Mouse (Mus musculus): ENCODE data around the gene Casq2.

Gene Casq2

DNA sequence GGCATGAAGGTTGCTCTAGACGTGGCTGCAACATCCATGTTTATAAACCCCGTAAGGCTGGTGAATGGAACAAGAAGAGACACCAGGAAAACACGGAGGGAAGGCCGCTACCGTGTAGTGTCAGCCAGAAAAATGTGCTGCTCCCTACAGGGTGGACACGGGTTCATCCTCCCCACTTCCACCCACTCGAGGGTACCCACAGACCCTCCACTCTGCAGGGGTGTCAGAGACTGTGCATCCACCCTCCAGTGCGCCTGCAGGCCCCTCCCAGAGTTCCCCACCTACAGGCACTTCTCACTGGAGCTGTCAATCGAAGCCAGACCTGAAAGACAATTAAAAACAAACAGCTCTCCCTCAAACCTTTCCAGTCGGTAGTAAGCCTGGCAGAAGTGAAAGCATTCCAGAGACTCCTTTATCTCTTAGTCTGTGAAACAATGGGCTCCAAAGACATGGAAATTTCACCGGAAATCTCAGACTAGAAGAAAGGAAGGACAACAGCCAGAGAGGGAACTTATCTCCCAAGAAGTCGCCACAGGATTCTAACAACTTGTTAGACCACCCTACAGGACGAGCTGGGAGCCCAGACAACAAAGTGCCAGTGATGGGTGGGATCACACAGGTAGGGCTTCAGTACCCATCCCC lies 2.5 kb upstream of the Casq2 start:
- DNase-seq (ENCODE audit: low spot score): no peak

DNA sequence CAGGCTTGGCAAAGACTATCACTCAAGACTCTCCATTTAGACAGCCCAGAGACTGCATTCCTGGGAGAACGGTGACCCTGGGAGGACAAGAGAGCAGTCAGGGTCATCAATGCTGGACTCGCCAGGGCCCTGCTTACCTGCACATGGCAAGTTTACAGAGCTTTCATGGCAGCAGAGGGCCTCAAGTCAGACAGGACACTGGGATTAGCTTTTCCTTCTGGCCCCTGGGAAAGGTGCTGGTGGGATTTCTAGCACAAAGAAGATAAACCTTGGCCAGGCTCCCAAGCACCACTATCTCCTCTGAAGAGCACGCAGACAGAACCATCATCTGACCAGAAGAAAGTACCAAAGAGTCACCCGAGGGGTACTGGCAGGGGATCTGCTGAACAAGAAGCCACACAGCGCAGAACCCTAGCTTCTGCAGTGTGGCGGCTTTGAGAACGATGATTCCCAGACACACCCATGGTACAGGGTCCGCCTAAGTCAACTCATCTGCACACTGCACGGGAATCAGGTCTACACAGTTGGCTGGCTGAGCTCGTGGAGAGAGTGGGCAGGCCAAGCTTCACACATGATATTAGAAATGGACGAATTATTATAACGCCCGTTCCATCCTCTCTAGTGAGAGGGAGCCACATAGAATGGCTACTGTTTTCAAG lies 1.3 kb upstream of the Casq2 start:
- no peak for DNase-seq (ENCODE audit: low spot score)

DNA sequence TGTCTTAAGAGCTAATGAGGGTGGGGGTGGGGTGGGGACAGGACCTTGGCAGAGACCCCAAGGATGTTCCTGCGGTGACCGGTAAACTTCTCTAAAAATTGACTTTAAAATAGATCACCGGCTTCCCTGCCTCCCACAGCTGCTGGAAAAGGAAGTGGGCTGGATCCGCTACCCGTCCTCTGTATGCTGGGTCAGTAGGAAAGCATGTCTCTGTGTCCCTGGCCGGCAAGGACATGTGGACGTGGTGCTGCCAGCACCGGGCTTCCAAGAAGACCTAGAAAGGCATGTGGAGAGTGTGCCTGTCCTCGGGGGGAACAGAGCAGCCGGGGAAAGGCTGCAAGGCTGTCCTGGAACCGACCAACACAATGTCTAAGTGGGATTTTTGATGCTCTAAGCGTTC lies 496 bp upstream of the Casq2 start:
- no peak for DNase-seq (ENCODE audit: low spot score)

DNA sequence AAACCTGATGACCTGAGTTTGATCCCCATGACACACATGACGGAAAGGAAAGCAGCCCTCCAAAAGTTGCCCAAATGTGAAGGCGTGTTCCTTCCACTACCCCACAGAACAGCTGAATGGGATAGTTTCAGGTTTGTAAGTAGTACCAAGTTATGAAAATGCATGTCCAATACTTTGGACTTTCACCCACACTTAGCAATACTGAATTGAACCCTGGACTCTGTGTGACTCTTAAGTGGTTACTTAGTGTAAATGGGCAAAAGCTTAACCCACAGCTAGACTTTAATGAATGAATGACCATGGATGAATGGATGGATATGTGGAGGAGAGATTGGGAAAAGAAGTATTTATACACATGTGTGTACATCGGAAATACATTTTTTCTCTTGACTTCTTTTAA lies 8.6 kb downstream of the Casq2 start:
- no peak for DNase-seq (ENCODE audit: low spot score)

DNA sequence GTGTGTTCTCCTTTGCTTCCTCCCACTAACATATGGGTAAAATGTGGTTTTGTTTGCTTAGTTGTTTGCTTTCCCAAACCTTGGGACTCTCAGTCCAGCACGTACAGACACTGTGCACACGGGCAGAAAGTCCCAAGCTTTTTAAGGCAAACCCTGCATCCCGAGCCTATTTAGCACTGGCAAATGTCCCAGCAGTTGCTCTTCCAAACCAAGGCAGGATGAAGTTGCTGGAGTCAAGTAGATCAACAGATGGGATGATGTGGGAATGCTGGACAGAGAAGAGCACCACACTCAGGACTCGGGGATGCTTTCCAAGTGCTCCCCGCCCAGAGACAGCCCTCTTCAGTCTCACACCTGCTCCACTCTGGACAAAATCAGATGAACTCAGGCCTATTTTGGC lies 9.2 kb downstream of the Casq2 start:
- DNase-seq (ENCODE audit: low spot score): no peak

DNA sequence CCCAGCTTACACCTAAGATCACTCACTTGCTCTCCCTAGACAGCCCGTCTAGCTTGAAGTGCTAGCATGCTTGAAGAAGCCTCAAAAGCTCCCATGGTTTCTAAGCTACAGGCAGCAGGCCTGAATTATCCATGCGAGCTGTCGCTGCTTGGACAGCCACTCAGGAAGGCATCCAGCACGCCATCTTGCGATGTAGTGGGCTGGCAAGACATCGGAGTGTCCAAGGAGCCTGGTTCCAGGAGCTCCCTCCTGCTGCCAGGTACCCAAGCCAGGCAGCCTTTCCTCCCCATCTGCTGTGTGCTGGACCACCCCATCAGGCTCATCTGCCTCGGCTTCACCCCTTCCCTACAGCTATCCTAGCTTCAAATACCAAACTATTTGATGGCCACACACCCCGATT lies 10.2 kb downstream of the Casq2 start:
- no peak for DNase-seq (ENCODE audit: low spot score)

DNA sequence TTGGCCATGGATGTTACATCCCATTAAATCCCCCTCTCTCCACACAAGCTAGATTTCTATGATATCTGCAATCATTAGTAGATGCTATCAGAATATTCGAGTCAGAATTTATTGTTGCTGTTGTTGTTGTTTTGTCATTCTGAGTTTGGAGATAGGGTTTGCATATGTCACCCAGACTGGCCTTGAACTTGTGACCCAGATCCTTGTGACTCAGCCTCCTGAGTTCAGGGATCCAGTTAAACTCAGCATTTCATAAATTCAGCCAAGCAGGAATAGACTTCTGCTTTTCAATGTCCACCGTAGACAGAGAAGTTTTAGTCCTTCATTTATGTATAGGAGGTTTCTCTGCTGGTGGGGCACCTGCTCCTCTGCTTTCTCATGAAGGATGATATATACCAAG lies 10.8 kb downstream of the Casq2 start:
- DNase-seq (ENCODE audit: low spot score): no peak

DNA sequence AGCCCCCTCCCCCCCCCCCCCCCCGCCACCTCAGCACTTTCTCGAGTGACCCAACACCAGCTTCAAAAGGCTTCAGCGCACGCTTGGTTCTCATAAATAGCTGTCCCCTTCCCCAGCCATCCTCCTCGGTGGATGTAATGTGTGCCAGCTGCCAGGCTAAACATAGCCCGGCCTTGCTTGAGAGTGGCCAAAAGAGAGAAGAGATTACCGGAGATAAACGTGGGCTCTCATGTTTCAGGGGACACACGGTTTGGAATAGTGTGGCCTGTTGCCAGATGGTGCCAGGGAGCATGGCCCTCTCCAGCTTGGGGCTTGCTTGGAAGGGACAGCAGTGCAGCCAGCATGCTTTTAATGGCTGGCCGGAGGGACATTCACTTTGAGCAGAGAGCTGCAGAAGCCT lies 13.0 kb downstream of the Casq2 start:
- no peak for DNase-seq (ENCODE audit: low spot score)

DNA sequence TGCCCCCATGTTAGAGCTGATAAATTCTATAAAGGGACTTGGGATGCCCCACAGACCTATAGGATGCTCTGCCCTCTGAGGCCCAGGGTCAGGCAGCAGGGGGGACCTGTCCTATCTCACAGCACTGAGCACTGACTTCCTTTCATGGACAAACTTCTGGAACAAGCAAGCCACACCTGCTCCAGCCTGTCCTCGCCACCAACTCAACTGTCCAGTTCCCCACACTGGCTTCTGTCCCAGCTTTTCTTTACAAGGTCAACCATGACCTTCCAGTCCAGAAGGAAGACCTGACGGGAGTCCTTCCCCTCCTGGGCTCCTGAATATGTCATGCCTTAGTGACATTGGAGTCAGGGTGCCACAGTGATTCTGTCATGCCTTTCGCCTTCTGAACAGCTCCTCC lies 13.6 kb downstream of the Casq2 start:
- DNase-seq (ENCODE audit: low spot score): no peak

DNA sequence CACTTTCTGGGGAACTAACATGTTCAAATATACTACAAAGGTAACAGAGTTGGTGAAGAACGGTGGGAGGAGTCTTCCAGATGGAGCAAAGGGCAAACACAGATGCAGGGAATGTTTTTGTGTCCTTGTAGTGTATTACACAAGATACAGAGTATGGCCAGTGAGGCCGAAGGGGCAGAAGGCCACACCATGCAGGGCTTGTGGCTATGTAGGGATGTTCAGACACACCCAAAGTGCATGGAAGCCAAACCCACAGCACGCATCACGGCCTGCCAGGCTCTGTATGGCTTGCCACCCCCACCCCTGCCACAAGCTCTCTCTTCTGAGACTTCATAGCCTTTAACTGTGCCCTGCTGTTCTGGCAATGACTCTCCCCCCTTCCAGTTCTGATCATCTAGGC lies 15.2 kb downstream of the Casq2 start:
- DNase-seq (ENCODE audit: low spot score): no peak

DNA sequence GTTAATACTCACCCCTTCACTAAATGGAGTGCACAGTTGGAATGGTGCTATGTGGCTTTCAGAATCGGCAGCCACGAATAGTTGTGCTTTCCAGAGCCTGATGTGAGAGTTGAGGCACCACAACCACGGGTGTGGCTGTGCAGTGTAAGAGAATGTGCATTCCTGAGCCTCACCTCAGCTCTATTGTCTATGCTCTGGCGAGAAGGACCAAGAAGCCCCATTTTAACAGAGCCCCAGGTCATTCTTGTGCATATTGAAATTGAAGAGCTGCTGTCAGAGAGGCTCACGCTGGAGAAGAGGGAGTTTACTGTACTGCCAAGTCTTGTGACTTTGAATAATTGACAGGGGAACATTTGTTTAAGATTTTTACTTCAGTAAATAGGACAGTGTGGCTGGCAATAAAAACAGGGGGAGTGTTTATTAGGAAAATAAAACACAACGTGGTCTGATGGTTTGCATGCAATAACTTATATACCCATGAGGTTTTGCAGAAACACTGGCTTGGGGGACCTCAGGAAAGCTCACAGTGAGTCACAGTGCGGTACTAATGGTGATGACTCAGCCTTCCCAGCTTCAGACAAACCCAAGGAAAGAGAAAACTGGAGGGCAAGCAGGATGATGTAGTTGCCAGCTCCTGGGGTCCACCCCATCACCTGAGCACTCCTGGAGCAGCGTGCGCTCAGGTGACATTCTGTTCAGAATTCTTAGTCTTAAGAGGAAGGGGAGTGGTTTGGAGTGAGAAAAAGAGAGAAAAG lies 17.8 kb downstream of the Casq2 start:
- no peak for DNase-seq (ENCODE audit: low spot score)

DNA sequence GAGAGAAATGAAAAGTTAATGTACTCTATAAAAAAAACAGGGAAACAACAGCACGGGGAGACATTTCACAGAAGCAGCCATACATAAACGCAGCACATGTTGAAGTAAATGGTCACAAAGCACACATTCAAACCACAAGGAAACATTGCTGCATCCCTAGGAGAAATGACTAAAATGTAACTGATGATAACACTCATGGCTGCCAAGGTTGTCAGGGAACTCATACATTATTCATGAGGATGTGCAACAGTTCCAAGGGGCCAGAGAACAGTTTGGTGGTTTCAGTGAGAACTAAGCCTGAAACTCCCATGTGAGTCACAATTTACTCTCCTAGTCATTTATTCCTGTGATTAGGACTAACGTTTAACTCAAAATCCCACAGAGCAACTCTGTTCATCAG lies 22.0 kb downstream of the Casq2 start:
- no peak for DNase-seq (ENCODE audit: low spot score)

DNA sequence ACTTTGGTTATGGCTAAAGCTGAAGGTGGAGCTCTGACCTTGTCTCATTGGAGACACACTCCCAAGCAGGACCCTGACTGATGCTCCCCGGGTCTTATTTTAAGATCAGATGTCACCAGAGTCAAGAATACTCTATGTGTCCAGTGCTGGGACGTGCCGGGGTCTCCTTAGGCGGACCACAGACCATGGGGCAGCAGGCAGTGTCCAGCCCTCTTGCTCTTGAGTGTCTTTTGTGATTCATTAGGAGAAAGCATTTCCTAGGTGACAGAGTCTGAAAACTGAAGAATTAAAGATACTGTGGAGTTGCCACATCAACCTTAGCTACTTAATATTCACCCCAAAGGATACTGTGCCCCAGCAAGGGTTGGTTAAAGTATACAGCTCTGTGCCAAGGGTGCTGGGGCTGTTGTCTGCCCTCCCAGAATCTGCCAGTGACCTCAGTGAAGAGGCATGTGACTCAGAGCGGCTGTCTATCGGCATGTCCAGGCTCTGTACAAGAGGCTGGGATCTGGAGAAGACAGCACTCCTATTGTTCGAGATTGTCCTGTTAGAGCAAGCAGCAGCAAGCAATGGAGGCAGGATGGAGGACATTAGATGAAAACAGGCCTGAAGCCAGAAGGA lies 25.9 kb downstream of the Casq2 start:
- DNase-seq (ENCODE audit: low spot score): no peak

DNA sequence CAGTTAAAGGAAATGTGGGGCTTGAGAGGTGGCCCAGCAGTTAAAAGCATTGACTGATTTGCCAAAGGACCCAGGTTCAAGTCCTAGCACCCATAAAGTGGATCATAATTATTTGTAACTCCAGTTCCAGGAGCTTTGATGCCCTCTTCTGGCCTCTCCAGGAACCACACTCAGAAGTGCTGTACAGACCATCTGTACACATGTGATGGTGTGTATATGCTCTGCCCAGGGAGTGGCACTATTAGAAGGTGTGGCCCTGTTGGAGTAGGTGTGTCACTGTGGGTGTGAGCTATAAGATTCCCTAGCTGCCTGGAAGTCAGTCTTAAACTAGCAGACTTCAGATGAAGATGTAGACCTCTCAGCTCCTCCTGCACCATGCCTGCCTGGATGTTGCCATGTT lies 34.7 kb downstream of the Casq2 start:
- DNase-seq (ENCODE audit: low spot score): no peak

DNA sequence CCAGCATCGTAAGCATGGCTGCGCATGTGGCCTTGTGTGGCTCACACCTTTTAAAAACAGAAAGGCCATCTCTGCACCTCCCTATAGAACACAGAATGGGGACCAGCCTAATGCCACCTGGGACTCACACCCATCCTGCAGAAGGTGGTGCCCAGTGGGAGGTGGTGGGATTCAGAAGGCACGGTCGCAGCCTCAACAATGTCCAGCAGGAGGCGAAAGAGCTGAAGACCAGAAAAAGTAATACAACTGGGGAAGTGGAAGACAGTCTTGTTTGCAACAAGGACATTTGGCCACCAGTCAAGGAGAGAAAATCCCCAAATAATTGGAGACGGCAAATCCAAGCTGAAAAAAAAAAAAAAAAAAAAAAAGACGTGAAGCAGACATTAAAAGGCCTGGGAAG lies 35.8 kb downstream of the Casq2 start:
- DNase-seq (ENCODE audit: low spot score): no peak

DNA sequence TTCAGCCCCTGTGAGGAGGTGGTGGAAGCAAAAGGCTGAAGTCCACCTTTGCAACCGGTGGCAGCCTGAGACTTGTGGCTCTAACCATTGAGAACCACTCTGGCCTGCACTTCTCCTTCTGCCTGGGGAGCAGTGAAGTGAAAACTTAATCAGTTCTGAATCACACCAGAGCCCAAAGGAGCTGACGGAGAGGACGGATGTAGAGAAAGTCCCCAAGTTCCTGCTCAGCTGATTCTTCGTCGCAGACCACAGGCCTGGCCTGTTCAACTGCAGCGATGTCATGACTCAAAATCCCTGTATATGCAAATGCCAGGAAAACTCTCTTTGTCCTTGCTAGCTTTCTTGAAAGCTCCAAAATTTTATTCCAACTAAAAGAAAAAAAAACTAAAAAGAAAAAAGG lies 37.4 kb downstream of the Casq2 start:
- DNase-seq (ENCODE audit: low spot score): no peak

DNA sequence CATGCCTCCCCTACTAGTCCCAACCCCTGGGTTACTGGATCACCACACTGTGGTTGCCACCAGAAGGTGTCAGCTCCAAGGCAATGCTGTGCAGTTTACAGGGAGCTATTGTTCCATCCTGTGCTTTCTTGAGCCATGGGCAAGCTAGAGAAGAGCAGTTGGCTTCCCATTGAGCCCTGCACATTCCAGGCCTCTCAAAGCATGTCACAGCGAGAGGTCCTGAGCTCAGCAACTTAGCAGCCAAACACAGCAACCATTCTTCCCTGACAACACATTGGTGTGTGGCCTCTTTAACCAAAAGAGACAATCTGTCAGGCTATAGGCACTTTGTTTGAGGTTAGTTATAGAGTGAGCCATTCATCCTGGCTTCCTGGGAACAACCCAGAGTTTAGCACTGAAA lies 39.3 kb downstream of the Casq2 start:
- DNase-seq (ENCODE audit: low spot score): no peak

DNA sequence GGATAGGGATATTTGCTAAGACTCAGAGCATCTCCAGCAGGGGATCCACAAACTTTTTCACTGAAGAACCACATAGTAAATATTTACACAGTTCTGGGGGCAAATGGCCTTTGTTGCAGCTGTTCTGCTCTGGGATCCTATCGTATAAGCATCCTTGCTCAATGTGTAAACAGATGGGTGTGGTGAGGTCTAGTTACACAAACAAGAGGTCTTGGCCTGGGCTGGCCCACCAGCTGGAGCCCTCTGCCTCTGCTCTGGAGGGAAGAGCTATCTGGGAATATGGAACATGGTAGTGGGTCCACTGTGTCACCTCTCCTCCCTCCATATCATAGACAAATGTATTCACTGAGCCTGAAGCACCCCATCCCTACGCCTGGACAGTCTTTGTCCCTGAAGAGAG lies 40.9 kb downstream of the Casq2 start:
- DNase-seq (ENCODE audit: low spot score): peak; percentile 34

DNA sequence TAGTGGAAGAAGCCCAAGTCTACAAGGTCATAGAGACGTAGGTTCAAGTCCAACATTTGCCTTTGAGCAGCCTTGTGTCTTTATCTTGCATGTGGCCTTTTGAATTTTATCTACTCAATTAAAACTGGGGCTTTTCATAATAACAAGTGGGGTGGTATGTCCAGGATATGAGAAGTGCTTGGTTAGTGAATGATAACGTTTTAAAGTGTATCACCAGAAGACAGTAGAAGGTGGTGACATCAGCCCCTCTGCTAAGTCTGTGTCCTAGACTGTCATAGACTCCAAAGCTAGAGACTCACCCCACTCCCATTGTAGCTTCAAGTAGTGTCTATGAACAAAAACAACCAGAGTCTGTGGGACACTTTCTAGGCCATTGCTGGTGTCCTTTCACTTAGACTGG lies 42.0 kb downstream of the Casq2 start:
- no peak for DNase-seq (ENCODE audit: low spot score)

DNA sequence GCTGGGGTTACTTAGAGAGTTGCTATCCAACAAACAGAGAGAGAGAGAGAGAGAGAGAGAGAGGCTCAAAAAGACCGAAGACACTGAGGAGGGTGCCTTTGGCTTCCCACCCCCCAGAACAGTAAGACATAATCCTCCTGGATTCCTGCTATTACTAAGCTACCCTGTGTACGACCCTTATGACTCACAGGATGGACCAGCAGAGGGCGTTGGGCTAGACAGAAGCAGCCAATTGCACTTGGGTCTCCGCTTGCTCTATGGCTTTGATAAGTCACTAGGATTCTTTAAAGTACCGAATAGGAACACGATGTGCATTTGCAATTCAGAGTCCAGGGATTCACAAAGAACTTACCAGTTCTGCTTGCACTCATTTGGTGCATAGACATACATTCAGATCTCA lies 44.3 kb downstream of the Casq2 start:
- no peak for DNase-seq (ENCODE audit: low spot score)

DNA sequence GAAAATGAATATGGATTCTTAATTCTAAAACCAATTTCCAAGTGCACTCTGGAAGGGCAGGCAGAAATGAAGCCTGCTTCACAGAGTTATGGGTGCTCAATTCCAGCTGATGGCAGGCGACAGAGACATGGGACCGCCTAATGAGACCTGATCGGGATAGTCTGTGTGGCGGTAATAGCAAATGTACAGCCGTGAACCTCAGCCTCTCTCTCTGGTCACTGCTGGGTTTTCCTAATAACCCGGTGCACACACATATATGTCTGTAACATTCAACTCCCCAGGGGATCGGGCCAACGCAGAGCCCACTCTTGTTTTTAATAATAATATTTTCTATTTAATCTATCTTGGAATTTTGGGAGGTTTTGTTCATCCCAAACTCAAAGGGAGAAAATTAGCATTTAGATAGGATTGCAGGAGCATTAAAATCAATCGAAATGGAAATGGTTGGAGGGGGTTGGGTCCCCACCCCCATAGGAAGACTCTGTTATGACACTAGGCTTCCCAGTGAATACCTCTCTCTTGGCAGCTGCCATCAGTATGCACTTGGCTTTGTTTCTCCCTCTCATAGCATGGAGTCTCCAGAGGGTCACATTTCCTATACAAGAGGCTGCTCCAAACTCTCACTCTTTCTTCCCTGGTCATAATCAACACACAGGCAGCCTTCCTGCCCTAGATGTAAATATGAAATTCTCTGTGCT lies 45.6 kb downstream of the Casq2 start:
- DNase-seq (ENCODE audit: low spot score): no peak

DNA sequence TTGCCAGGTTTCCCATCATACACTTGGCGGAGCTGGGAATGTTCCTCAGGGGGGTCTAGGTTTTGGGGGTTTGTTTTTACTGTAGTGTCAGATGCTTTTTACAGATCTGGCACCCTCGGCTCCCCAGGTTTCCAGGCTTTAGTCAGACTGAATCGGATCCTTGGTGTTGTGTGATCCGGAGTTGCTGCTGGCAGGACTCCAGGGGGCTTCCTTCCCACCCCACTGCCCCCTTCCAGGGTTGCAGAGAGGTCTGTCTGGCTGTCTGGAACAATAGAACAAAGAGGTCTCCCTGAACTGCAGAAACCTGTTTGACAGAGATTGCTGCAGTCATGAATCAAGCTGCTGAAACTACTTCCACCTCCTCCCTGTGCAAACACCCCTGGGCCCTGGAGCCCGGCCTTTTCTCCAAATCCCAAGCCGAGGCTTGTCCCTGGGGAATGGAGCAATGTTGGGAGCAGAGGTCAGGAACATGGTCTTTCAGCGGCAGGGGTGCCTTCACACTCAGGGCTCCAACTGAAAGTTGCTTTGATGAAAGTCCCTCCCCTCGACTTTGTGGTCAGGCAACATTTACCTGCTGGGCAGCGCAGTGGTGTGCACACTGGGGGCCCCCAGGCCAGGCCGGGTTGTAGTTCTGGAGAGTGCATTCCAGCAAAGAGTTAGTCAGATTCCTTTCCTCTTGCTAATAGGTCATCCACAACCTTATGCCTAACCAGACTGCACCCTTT lies 49.3 kb downstream of the Casq2 start:
- DNase-seq (ENCODE audit: low spot score): peak; percentile 62
